Mouse (Mus musculus): ENCODE results near the gene Chchd4. TPM values are rescaled to one million over a fixed set of nuclear protein-coding genes. Genes with fewer than 3 reads are reported as not detected.

Gene Chchd4
- polyA plus RNA-seq, 1 experiment from 2014 or later = 29.4 TPM

GRCm38 (mm10) chr6:91503302-91503701 lies 30.0 kb upstream of the Chchd4 start:
- H3K4me1 ChIP-seq (replicated peaks) = no peaks in the 10 kb centered on the region
- H3K9ac ChIP-seq = no peak overlapping the region
- 69% methylated on average over 1 of the region's 1 CpGs for WGBS
- no peaks in the 10 kb centered on the region for H3K27me3 ChIP-seq (replicated peaks)
- H3K36me3 ChIP-seq = peaks cover 95% of the 10 kb centered on the region
- no peak overlapping the region for H3K4me3 ChIP-seq
- 0 out of 2 replicates have a peak, but pooled peaks cover 3% of the 10 kb centered on the region for H3K9me3 ChIP-seq (replicated peaks)
- H3K27ac ChIP-seq (ENCODE audit: poor library complexity, severe bottlenecking) = no peak overlapping the region
- no peak for ATAC-seq (ENCODE audit: insufficient number of reproducible peaks, low FRiP score)
- no peak overlapping the region for H3K4me2 ChIP-seq

DNA sequence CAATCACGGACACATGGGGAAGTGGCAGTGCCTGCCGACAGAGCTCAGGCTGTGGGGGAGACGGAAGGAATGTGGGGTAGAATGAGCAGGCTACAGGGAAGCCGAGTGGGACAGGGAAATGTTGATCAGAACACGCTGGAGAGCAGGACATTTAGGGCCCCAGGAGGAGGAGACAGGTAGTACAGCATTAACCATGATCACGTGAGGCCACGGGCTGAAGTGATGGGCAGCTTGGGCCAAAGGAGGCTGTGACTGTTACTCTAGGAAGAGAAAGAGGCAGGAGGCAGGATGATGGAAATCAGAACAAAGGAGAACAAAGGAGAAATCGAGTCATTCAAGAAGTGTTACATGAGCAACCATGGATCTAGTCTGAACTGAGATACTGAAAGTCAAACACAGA lies 21.2 kb upstream of the Chchd4 start:
- 0 out of 2 replicates have a peak, but pooled peaks cover 6% of the 10 kb centered on the region for H3K4me1 ChIP-seq (replicated peaks)
- no peaks in the 10 kb centered on the region for H3K9me3 ChIP-seq (replicated peaks)
- no peak for ATAC-seq (ENCODE audit: insufficient number of reproducible peaks, low FRiP score)
- no peaks in the 10 kb centered on the region for H3K27me3 ChIP-seq (replicated peaks)
- peaks cover 90% of the 10 kb centered on the region for H3K36me3 ChIP-seq
- no peak overlapping the region for H3K4me3 ChIP-seq
- no peak overlapping the region for H3K9ac ChIP-seq
- H3K27ac ChIP-seq (ENCODE audit: poor library complexity, severe bottlenecking) = no peak overlapping the region
- 83% methylated on average over 8 of the region's 8 CpGs for WGBS
- no peak overlapping the region for H3K4me2 ChIP-seq

DNA sequence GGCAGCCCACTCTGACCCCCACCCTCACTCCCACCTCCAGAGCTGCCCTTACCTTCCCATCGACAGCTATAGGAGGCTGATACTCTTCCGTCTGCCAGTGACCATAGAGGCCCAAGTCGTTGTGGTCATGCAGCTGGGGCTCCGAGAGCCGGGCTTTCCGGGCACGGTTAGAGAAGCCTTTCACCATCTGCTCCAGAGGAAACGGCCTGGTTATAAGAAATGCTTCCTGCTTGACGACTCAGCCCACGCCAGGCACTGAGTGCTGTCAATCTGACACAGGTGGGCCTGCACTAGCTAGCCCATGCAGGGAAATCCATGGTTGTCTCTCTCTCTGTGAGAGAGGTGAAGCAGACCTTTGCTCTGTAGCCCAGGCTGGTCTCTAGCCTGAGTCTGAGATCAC lies 19.7 kb upstream of the Chchd4 start:
- Histone ChIP-seq H3K36me3 (peaks cover 77% of the 10 kb centered on the region), H3K27ac (ENCODE audit: poor library complexity, severe bottlenecking) (no peak overlapping the region), H3K27me3 (replicated peaks) (no peaks in the 10 kb centered on the region), H3K4me3 (no peak overlapping the region), H3K4me2 (no peak overlapping the region), H3K9ac (no peak overlapping the region), H3K4me1 (replicated peaks) (peaks cover 13% of the 10 kb centered on the region), H3K9me3 (replicated peaks) (no peaks in the 10 kb centered on the region)
- WGBS = 81% methylated on average over 10 of the region's 10 CpGs
- ATAC-seq (ENCODE audit: insufficient number of reproducible peaks, low FRiP score) = no peak

DNA sequence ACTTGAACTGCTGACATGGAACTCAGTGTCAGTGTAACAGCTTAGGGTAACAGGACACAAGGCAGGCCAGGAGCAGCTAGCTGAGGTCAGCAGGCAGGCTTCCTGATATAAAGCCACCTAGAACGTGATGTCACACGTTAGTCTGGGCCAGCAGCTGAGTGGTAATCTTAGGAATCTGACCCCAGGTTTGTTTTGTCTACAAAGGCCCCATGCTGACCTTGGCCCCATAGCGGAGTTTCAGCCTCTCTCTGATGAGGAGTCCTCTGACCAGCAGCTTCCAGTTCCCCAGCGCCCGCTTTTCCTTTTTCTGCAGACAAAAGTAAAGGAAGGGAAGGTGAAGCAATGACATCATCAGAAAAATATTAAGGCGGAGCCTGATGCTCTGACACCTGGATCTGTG lies 17.7 kb upstream of the Chchd4 start:
- Histone ChIP-seq H3K27me3 (replicated peaks) (no peaks in the 10 kb centered on the region), H3K9me3 (replicated peaks) (no peaks in the 10 kb centered on the region), H3K4me1 (replicated peaks) (peaks cover 13% of the 10 kb centered on the region), H3K27ac (ENCODE audit: poor library complexity, severe bottlenecking) (no peak overlapping the region), H3K36me3 (peaks cover 78% of the 10 kb centered on the region), H3K9ac (no peak overlapping the region), H3K4me2 (no peak overlapping the region), H3K4me3 (no peak overlapping the region)
- WGBS = 67% methylated on average over 6 of the region's 6 CpGs
- ATAC-seq (ENCODE audit: insufficient number of reproducible peaks, low FRiP score) = no peak

GRCm38 (mm10) chr6:91489872-91490271 lies 16.5 kb upstream of the Chchd4 start:
- ATAC-seq (ENCODE audit: insufficient number of reproducible peaks, low FRiP score) = no peak
- no peak overlapping the region for H3K9ac ChIP-seq
- H3K9me3 ChIP-seq (replicated peaks) = no peaks in the 10 kb centered on the region
- H3K4me2 ChIP-seq = no peak overlapping the region
- H3K4me3 ChIP-seq = no peak overlapping the region
- H3K4me1 ChIP-seq (replicated peaks) = peaks cover 13% of the 10 kb centered on the region
- H3K27ac ChIP-seq (ENCODE audit: poor library complexity, severe bottlenecking) = no peak overlapping the region
- no peaks in the 10 kb centered on the region for H3K27me3 ChIP-seq (replicated peaks)
- H3K36me3 ChIP-seq = peaks cover 78% of the 10 kb centered on the region
- 75% methylated on average over 10 of the region's 10 CpGs for WGBS

GRCm38 (mm10) chr6:91488496-91489212 lies 15.3 kb upstream of the Chchd4 start:
- Histone ChIP-seq H3K9ac (no peak overlapping the region), H3K4me2 (no peak overlapping the region), H3K27ac (ENCODE audit: poor library complexity, severe bottlenecking) (no peak overlapping the region), H3K4me1 (replicated peaks) (peaks cover 13% of the 10 kb centered on the region), H3K36me3 (peaks cover 80% of the 10 kb centered on the region), H3K4me3 (no peak overlapping the region), H3K9me3 (replicated peaks) (no peaks in the 10 kb centered on the region), H3K27me3 (replicated peaks) (no peaks in the 10 kb centered on the region)
- ATAC-seq (ENCODE audit: insufficient number of reproducible peaks, low FRiP score) = no peak
- WGBS = 59% methylated on average over 9 of the region's 9 CpGs

GRCm38 (mm10) chr6:91486736-91487453 lies 13.5 kb upstream of the Chchd4 start:
- Histone ChIP-seq H3K4me2 (no peak overlapping the region), H3K4me3 (no peak overlapping the region), H3K27me3 (replicated peaks) (no peaks in the 10 kb centered on the region), H3K27ac (ENCODE audit: poor library complexity, severe bottlenecking) (no peak overlapping the region), H3K4me1 (replicated peaks) (peaks cover 17% of the 10 kb centered on the region), H3K36me3 (peaks cover 85% of the 10 kb centered on the region), H3K9ac (no peak overlapping the region), H3K9me3 (replicated peaks) (no peaks in the 10 kb centered on the region)
- ATAC-seq (ENCODE audit: insufficient number of reproducible peaks, low FRiP score) = no peak
- WGBS = 90% methylated on average over 15 of the region's 15 CpGs

- H3K4me3 ChIP-seq = no peak overlapping the region
- 80% methylated on average over 2 of the region's 2 CpGs for WGBS
- no peaks in the 10 kb centered on the region for H3K27me3 ChIP-seq (replicated peaks)
- peaks cover 96% of the 10 kb centered on the region for H3K36me3 ChIP-seq
- no peak overlapping the region for H3K4me2 ChIP-seq
- no peaks in the 10 kb centered on the region for H3K9me3 ChIP-seq (replicated peaks)
- no peak for ATAC-seq (ENCODE audit: insufficient number of reproducible peaks, low FRiP score)
- H3K4me1 ChIP-seq (replicated peaks) = peaks cover 4% of the 10 kb centered on the region
- H3K9ac ChIP-seq = no peak overlapping the region
- H3K27ac ChIP-seq (ENCODE audit: poor library complexity, severe bottlenecking) = no peak overlapping the region
Measured at GRCm38 (mm10) chr6:91483371-91483770, 10.0 kb upstream of the Chchd4 start.

GRCm38 (mm10) chr6:91476541-91476940 lies 3.2 kb upstream of the Chchd4 start:
- ATAC-seq (ENCODE audit: insufficient number of reproducible peaks, low FRiP score) = no peak
- Histone ChIP-seq H3K27me3 (replicated peaks) (no peaks in the 10 kb centered on the region), H3K4me1 (replicated peaks) (peaks cover 20% of the 10 kb centered on the region), H3K27ac (ENCODE audit: poor library complexity, severe bottlenecking) (no peak overlapping the region), H3K9me3 (replicated peaks) (no peaks in the 10 kb centered on the region), H3K36me3 (peaks cover 44% of the 10 kb centered on the region), H3K4me2 (no peak overlapping the region), H3K9ac (no peak overlapping the region), H3K4me3 (no peak overlapping the region)
- WGBS = 82% methylated on average over 2 of the region's 2 CpGs

GRCm38 (mm10) chr6:91474441-91475190 lies 1.3 kb upstream of the Chchd4 start:
- Histone ChIP-seq H3K9me3 (replicated peaks) (no peaks in the 10 kb centered on the region), H3K36me3 (peaks cover 28% of the 10 kb centered on the region), H3K27me3 (replicated peaks) (no peaks in the 10 kb centered on the region), H3K4me2 (peak overlapping the region; percentile 80), H3K4me1 (replicated peaks) (peaks cover 20% of the 10 kb centered on the region), H3K27ac (ENCODE audit: poor library complexity, severe bottlenecking) (no peak overlapping the region), H3K9ac (peak overlapping the region; percentile 82), H3K4me3 (peak overlapping the region; percentile 83)
- no peak for ATAC-seq (ENCODE audit: insufficient number of reproducible peaks, low FRiP score)
- WGBS = 63% methylated on average over 9 of the region's 9 CpGs

DNA sequence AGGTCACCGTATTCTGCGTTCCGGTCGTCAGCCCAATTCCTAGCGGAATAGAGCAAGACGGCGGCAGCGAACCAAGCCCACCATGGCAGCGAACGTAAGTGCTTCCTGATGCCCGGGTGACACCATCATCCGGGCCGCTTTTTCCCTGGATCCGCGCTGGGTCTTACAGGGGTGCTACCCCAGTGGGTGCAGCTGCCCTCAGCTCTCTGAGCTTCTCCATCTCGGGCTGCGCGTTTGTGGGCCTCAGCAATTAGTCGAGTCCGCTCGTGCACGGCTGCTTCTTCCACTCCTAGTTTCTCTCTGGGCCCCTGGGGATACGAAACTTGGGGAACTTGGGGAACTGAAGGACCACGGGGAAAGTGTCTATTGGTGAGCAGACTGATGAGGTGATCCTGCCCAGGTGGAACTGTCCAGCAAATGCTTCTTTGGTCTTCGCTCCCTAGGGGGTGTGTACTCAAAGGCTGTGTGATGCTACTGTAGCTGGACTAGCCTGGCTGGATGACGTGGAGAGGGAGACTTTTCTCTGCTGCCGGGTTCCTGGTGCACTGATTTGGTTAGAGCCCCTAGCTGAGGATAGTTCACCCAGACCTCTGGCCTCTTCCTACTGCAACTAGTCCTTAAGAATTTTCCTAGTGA lies 577 bp upstream of the Chchd4 start:
- peaks cover 27% of the 10 kb centered on the region for H3K36me3 ChIP-seq
- H3K27ac ChIP-seq (ENCODE audit: poor library complexity, severe bottlenecking) = peak overlapping the region; percentile 33; the same call in 1 of the 2 replicates
- peak overlapping the region; percentile 82 for H3K9ac ChIP-seq
- WGBS = under 1% methylated on average over 27 of the region's 27 CpGs
- no peaks in the 10 kb centered on the region for H3K27me3 ChIP-seq (replicated peaks)
- peak overlapping the region; percentile 80 for H3K4me2 ChIP-seq
- peak; percentile 40 for ATAC-seq (ENCODE audit: insufficient number of reproducible peaks, low FRiP score)
- peaks cover 20% of the 10 kb centered on the region for H3K4me1 ChIP-seq (replicated peaks)
- no peaks in the 10 kb centered on the region for H3K9me3 ChIP-seq (replicated peaks)
- peak overlapping the region; percentile 83 for H3K4me3 ChIP-seq
